In genomic region chr17:86770848-86771247, GRCm38 (mm10) we compare ENCODE assay signal across 23 mouse cellular contexts. TPM values are rescaled to one million over a fixed set of nuclear protein-coding genes. Genes with fewer than 3 reads are reported as not detected.
DNase-seq lines count a peak whose midpoint lies in the region; ATAC-seq and TF ChIP-seq lines count a peak whose summit lies in the region.
"Had no signal": no experiment of that assay in that cellular context is flagged by ENCODE, and none has a peak within 500 bp of the region (broad histone marks: within the 10 kb centered on the region; RNA-seq: fewer than 3 reads in every experiment).

No protein-coding gene starts in this region.

- peaks cover 60% of the 10 kb centered on the region for H3K4me1 ChIP-seq in heart, adult 2 months (ENCODE audit: control insufficient read depth, insufficient read depth, low read length)
- H3K4me1 ChIP-seq in kidney, adult 2 months (ENCODE audit: control insufficient read depth, insufficient read depth, low read length): peaks cover 34% of the 10 kb centered on the region
- peaks cover 71% of the 10 kb centered on the region for H3K4me1 ChIP-seq in brown adipose tissue, adult 24 weeks (ENCODE audit: control insufficient read depth, insufficient read depth, insufficient read length, low read length)
- H3K4me1 ChIP-seq in heart, embryonic 15.5 days (replicated peaks): peaks cover 29% of the 10 kb centered on the region

- H3K4me3 ChIP-seq in heart, adult 2 months: peak overlapping the region; percentile 0; the same call in 1 of the 2 replicates
- H3K4me3 ChIP-seq in kidney, adult 2 months (ENCODE audit: insufficient read depth, low read depth, low read length): no peak overlapping the region
- H3K4me3 ChIP-seq in brown adipose tissue, adult 24 weeks (ENCODE audit: insufficient read depth, low read depth, low read length): no peak overlapping the region; the same call in 1 of the 2 replicates
- H3K4me3 ChIP-seq in heart, embryonic 15.5 days: no peak overlapping the region
- H3K4me3 ChIP-seq: embryonic facial prominence, embryonic 15.5 days; intestine, embryonic 15.5 days had no signal

- H3K27ac ChIP-seq in heart, adult 2 months: peak overlapping the region; percentile 91
- H3K27ac ChIP-seq in kidney, adult 2 months (ENCODE audit: insufficient read depth, low read depth, low read length): peak overlapping the region; percentile 74
- peak overlapping the region; percentile 80 for H3K27ac ChIP-seq in brown adipose tissue, adult 24 weeks (replicated peaks; ENCODE audit: low read depth, low read length)
- H3K27ac ChIP-seq in heart, embryonic 15.5 days: peak overlapping the region; percentile 74
- H3K27ac ChIP-seq: embryonic facial prominence, embryonic 15.5 days; intestine, embryonic 15.5 days had no signal

- intact Hi-C loops in heart, adult 2 months (cut with DNase I): loop anchor here (1.0 kb wide), 1 partner anchor 31 kb away; no protein-coding TSS in a partner anchor

- TF ChIP-seq EP300 in heart, adult 2 months (IDR thresholded peaks at IDR 0.05; ENCODE audit: insufficient read depth, low read depth, low read length): no peak

- H3K9ac ChIP-seq in heart, adult 2 months (ENCODE audit: low read depth, low read length): 0 out of 2 replicates have a peak overlapping the region, but pooled peaks have one; percentile 10
- no peak overlapping the region for H3K9ac ChIP-seq in heart, embryonic 15.5 days
- H3K9ac ChIP-seq: embryonic facial prominence, embryonic 15.5 days; intestine, embryonic 15.5 days had no signal

- no peak for ATAC-seq in heart, embryonic 15.5 days (replicated peaks; ENCODE audit: insufficient number of reproducible peaks, insufficient read depth, low FRiP score, low read depth)
- ATAC-seq: forebrain, embryonic 14.5 days; hindbrain, embryonic 16.5 days; Patski had no signal

- TF ChIP-seq CTCF in heart, adult 2 months (IDR thresholded peaks at IDR 0.05): no peak
- TF ChIP-seq CTCF in kidney, adult 2 months (conservative IDR thresholded peaks at IDR 0.05; ENCODE audit: insufficient read depth, insufficient read length, low read depth, low read length): no peak

- no peaks in the 10 kb centered on the region for H3K27me3 ChIP-seq in heart, adult 2 months (ENCODE audit: control insufficient read depth, insufficient read depth, low read length)
- H3K27me3 ChIP-seq in kidney, adult 2 months (replicated peaks; ENCODE audit: control insufficient read depth, insufficient read depth, low read length): no peaks in the 10 kb centered on the region
- H3K27me3 ChIP-seq in heart, embryonic 15.5 days: no peaks in the 10 kb centered on the region
- H3K27me3 ChIP-seq: CH12.LX; embryonic facial prominence, embryonic 15.5 days; intestine, embryonic 15.5 days; Patski had no signal

- peaks cover 3% of the 10 kb centered on the region for H3K79me2 ChIP-seq in heart, adult 2 months (replicated peaks; ENCODE audit: control insufficient read depth, insufficient read depth, low read length)

- WGBS in heart, adult 2 months: 11% methylated on average over 5 of the region's 5 CpGs
- WGBS in kidney, adult 2 months: 42% methylated on average over 5 of the region's 5 CpGs
- WGBS in heart, embryonic 15.5 days: 15% methylated on average over 5 of the region's 5 CpGs

- no peak for DNase-seq in heart, adult 2 months
- DNase-seq in heart, adult 8-10 months (ENCODE audit: low spot score): no peak
- DNase-seq in kidney, adult 2 months: peak; percentile 61
- DNase-seq in kidney, adult 18-20 months: no peak
- no peak for DNase-seq in frontal cortex, adult 2 months (ENCODE audit: extremely low spot score in 1 of 2, low spot score in 1 of 2)
- DNase-seq: B cell, adult 2 months; cerebellum, adult 9-10 months; gastrocnemius, postnatal 14 days; kidney, postnatal 25 days; lung, adult 2 months; lung, postnatal 14 days had no signal

- H3K9me3 ChIP-seq in heart, embryonic 15.5 days (replicated peaks): no peaks in the 10 kb centered on the region
- H3K9me3 ChIP-seq: embryonic facial prominence, embryonic 15.5 days; intestine, embryonic 15.5 days had no signal

- no peak for TF ChIP-seq POLR2A in heart, adult 2 months (IDR thresholded peaks at IDR 0.05; ENCODE audit: insufficient read depth, low read depth, low read length)
- TF ChIP-seq POLR2A in kidney, adult 2 months (IDR thresholded peaks at IDR 0.05; ENCODE audit: low read depth, low read length): no peak

- H3K4me2 ChIP-seq in heart, embryonic 15.5 days: no peak overlapping the region
- H3K4me2 ChIP-seq: embryonic facial prominence, embryonic 15.5 days; intestine, embryonic 15.5 days; midbrain, embryonic 11.5 days had no signal

- peaks cover 54% of the 10 kb centered on the region for H3K36me3 ChIP-seq in heart, adult 2 months (ENCODE audit: control insufficient read depth, insufficient read depth, low read length)
- H3K36me3 ChIP-seq in kidney, adult 2 months (ENCODE audit: control insufficient read depth, insufficient read depth, low read length): no peaks in the 10 kb centered on the region
- H3K36me3 ChIP-seq in heart, embryonic 15.5 days: no peaks in the 10 kb centered on the region
- H3K36me3 ChIP-seq: embryonic facial prominence, embryonic 15.5 days; G1E; intestine, embryonic 15.5 days had no signal

RNA-seq across cellular contexts. Expression of gene Epas1, which starts 17.3 kb away (rescaled TPM):
- 100 to 1,000 TPM; 244 to 277 TPM for total RNA-seq in heart, adult 2 months (2021)
- polyA plus RNA-seq in heart, adult 2 months (2012; rRNA removed): 115 and 119 TPM in 2 replicates
- total RNA-seq in heart, adult 8-10 months (2022): 100 to 1,000 TPM; 241 to 287 (median 262) TPM
- 75.9 and 108 TPM in 2 replicates for polyA plus RNA-seq in kidney, adult 2 months (2012; rRNA removed)
- polyA plus RNA-seq in brown adipose tissue, adult 24 weeks (2012; ENCODE audit: insufficient read depth, insufficient read length, missing spikeins): 196 and 238 TPM in 2 replicates
- 7.1 and 8.0 TPM in 2 replicates for polyA plus RNA-seq in heart, embryonic 15.5 days (2015; fragmentation: Nextera tagmentation; extraction: Ambion mirVana)
- 80.9 and 93.8 TPM in 2 replicates for polyA plus RNA-seq in frontal cortex, adult 2 months (2012; rRNA removed)
- total RNA-seq: hematopoietic stem cell, adult 5-6 weeks; megakaryocyte progenitor cell, adult 5-6 weeks had no signal
- polyA plus RNA-seq: G1E had no signal
